8 mouse cellular contexts compared by ENCODE assay signal in the genomic region with DNA sequence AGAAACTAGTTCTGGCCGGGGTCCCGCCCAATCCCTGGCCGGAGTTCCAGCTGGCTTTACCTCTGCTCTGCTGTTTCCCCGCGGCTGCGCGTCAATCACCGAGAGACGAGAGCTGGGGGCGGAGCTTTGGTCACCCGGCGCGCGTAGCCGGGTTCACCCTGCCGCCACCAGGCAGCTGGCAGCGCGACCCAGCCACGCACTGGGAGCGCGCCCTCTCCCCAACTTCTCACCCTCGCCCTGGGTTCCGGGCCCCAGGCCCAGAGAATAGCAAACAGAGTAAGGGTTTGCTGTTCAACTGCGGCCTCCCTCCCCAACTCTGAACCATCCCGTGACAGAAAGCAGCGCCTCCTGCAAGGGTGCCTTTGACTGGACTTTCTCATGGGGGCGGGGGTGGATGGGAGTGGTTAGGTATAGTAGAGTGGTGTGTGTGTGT. TPM values are rescaled to one million over a fixed set of nuclear protein-coding genes. Genes with fewer than 3 reads are reported as not detected.
DNase-seq lines count a peak whose midpoint lies in the region; ATAC-seq and TF ChIP-seq lines count a peak whose summit lies in the region.

No protein-coding gene starts in this region.

- WGBS in embryonic facial prominence, embryonic 10.5 days: under 1% methylated on average over 27 of the region's 27 CpGs
- under 1% methylated on average over 27 of the region's 27 CpGs for WGBS in heart, embryonic 10.5 days
- 1% methylated on average over 27 of the region's 27 CpGs for WGBS in liver, embryonic 12.5 days (ENCODE audit: insufficient replicate concordance)

- peak overlapping the region; percentile 39; the same call in 1 of the 2 replicates for H3K9ac ChIP-seq in liver, embryonic 12.5 days

- H3K4me2 ChIP-seq in liver, embryonic 12.5 days: peak overlapping the region; percentile 68
- peak overlapping the region; percentile 90 for H3K4me2 ChIP-seq in myocyte (ENCODE audit: low read depth)

- H3K36me3 ChIP-seq in embryonic facial prominence, embryonic 10.5 days (replicated peaks): no peaks in the 10 kb centered on the region
- no peaks in the 10 kb centered on the region; the same call in 1 of the 2 replicates for H3K36me3 ChIP-seq in heart, embryonic 10.5 days
- H3K36me3 ChIP-seq in liver, embryonic 12.5 days: no peaks in the 10 kb centered on the region
- H3K36me3 ChIP-seq in myocyte (ENCODE audit: control insufficient read depth, insufficient read depth): no peaks in the 10 kb centered on the region

- H3ac ChIP-seq in myocyte (ENCODE audit: control insufficient read depth, insufficient read length): peak overlapping the region; percentile 58

- peaks cover 47% of the 10 kb centered on the region for H3K27me3 ChIP-seq in embryonic facial prominence, embryonic 10.5 days (replicated peaks; ENCODE audit: low read depth, poor library complexity, severe bottlenecking)
- no peaks in the 10 kb centered on the region for H3K27me3 ChIP-seq in heart, embryonic 10.5 days (ENCODE audit: insufficient read depth, poor library complexity, severe bottlenecking)
- peaks cover 99% of the 10 kb centered on the region for H3K27me3 ChIP-seq in liver, embryonic 12.5 days (replicated peaks)
- H3K27me3 ChIP-seq in myocyte (ENCODE audit: control insufficient read depth, insufficient read depth, insufficient read length): no peaks in the 10 kb centered on the region

- TF ChIP-seq POLR2A in myocyte (IDR thresholded peaks at IDR 0.05; ENCODE audit: insufficient read length, low read depth): peak; percentile 76

- peaks cover 36% of the 10 kb centered on the region for H3K4me1 ChIP-seq in embryonic facial prominence, embryonic 10.5 days
- peaks cover 12% of the 10 kb centered on the region for H3K4me1 ChIP-seq in heart, embryonic 10.5 days
- H3K4me1 ChIP-seq in liver, embryonic 12.5 days: peaks cover 8% of the 10 kb centered on the region

- no peaks in the 10 kb centered on the region for H3K9me3 ChIP-seq in embryonic facial prominence, embryonic 10.5 days
- H3K9me3 ChIP-seq in heart, embryonic 10.5 days: no peaks in the 10 kb centered on the region
- no peaks in the 10 kb centered on the region for H3K9me3 ChIP-seq in liver, embryonic 12.5 days (replicated peaks)

- peak overlapping the region; percentile 89 for H3K4me3 ChIP-seq in embryonic facial prominence, embryonic 10.5 days
- peak overlapping the region; percentile 93 for H3K4me3 ChIP-seq in heart, embryonic 10.5 days
- peak overlapping the region; percentile 59 for H3K4me3 ChIP-seq in liver, embryonic 12.5 days
- H3K4me3 ChIP-seq in myocyte: peak overlapping the region; percentile 98

- peak overlapping the region; percentile 95 for H3K27ac ChIP-seq in embryonic facial prominence, embryonic 10.5 days (replicated peaks)
- peak overlapping the region; percentile 99 for H3K27ac ChIP-seq in heart, embryonic 10.5 days
- H3K27ac ChIP-seq in liver, embryonic 12.5 days: peak overlapping the region; percentile 73

- ATAC-seq in liver, embryonic 12.5 days: peak; percentile 62

- peak; percentile 80 for DNase-seq in right cerebral cortex, adult 18-20 months
- no peak for DNase-seq in right cerebral cortex, postnatal 36 days (ENCODE audit: low spot score in 2 of 2)
- DNase-seq in embryonic facial prominence, embryonic 10.5 days (ENCODE audit: low spot score): peak; percentile 92
- peak; percentile 95 for DNase-seq in heart, embryonic 10.5 days (ENCODE audit: low spot score)
- DNase-seq in kidney, adult 8-10 months: peak; percentile 82
- DNase-seq in urinary bladder, adult 18-20 months (ENCODE audit: low spot score in 2 of 2): peak; percentile 85 to 90

- peaks cover 28% of the 10 kb centered on the region for H3K79me2 ChIP-seq in myocyte (ENCODE audit: control insufficient read depth, insufficient read depth)

TF ChIP-seq in myocyte, 11 proteins besides CTCF, POLR2A, EP300 and RAD21:
- no peak for TF ChIP-seq MAX (IDR thresholded peaks at IDR 0.05; ENCODE audit: low read depth)
- peak; percentile 68 for TF ChIP-seq POLR2AphosphoS2 (IDR thresholded peaks at IDR 0.05; ENCODE audit: insufficient read length, low read depth)
- peak in 2 of 3 experiments; percentile 67 to 75 for TF ChIP-seq MYOG (IDR thresholded peaks at IDR 0.05; ENCODE audit: control insufficient read depth in 1 of 3, insufficient read depth in 1 of 3, insufficient read length in 2 of 3, low read depth in 2 of 3)
- peak in 2 of 3 experiments; percentile 41 to 76 for TF ChIP-seq MYOD1 (IDR thresholded peaks at IDR 0.05; ENCODE audit: control insufficient read depth in 1 of 3, insufficient read length in 2 of 3, low read depth in 2 of 3)

RNA-seq across cellular contexts. Expression of a gene that starts 1.4 kb away (rescaled TPM):
- 67.0 and 71.9 TPM in 2 replicates for polyA plus RNA-seq in embryonic facial prominence, embryonic 10.5 days (2016; fragmentation: Nextera tagmentation; extraction: Ambion mirVana)
- polyA plus RNA-seq in heart, embryonic 10.5 days (2016; fragmentation: Nextera tagmentation; extraction: Ambion mirVana): 45.2 and 62.7 TPM in 2 replicates
- 5.9 and 6.0 TPM in 2 replicates for polyA plus RNA-seq in liver, embryonic 12.5 days (2016; fragmentation: Nextera tagmentation; extraction: Ambion mirVana)
- 9.3 TPM for polyA plus RNA-seq in myocyte (2012; fragmentation: generic; extraction: Trizol)

Comparison
In these comparisons a context has a peak if more than half of its experiments do, and no peak if none do; other contexts are left out.
1. DNase-seq: peak in right cerebral cortex, adult 18-20 months (single experiment), embryonic facial prominence, embryonic 10.5 days (single experiment), heart, embryonic 10.5 days (single experiment), kidney, adult 8-10 months (2 of 2) and urinary bladder, adult 18-20 months (2 of 2); none in right cerebral cortex, postnatal 36 days (0 of 2).
2. Peak in every context shown above with its lines, with median percentiles within 50 percentile points of each other: H3K27ac ChIP-seq and H3K4me3 ChIP-seq.